Mouse (Mus musculus) kidney, adult 2 months (tissue): ENCODE measurements around the gene Dcdc2a.

Source experiments
- CTCF ChIP-seq: fragments of 200-500 bp; conservative IDR thresholded peaks from 2 replicates; pipeline ENCODE4 v1.5.1; 2011; ENCODE audit warnings: low read depth, mild to moderate bottlenecking, control low read depth, low read length, moderate library complexity, mixed read lengths; ENCODE audit not compliant: insufficient read depth, insufficient read length
- POLR2A ChIP-seq: fragments of 200-500 bp; IDR thresholded peaks from one replicate; pipeline ENCODE4 v1.6.1; 2011; ENCODE audit warnings: low read depth, low read length, control low read depth

GRCm38 (mm10) chr13:25195706-25196105 lies 139.9 kb downstream of the Dcdc2a start:
- TF ChIP-seq POLR2A (no peak), CTCF (no peak)
